Mouse (Mus musculus): ENCODE measurements around the gene Rab14. TPM values are rescaled to one million over a fixed set of nuclear protein-coding genes. Genes with fewer than 3 reads are reported as not detected.

The Rab14 gene
- total RNA-seq, 2 experiments from 2014 or later: 65.4 to 81.3 TPM

DNA sequence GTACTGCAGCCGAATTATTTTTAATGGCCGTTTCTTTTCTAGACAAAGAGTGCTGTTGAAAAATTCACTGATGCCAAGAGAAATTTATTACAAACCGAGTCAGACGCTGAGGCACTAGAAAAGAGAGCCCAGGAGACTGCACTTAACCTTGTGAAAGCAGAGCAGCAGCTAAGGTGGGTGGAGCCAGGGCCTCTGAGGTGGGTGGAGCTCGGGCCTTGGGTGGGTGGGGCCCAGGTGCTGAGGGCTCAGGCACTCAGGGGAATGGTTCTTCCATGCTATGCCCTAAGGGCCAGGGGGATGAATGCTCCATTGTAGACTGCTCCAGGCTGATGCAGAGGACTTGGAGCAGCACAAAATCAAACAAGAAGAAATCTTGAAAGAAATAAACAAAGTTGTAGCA lies 40.7 kb downstream of the Rab14 start:
- DNase-seq: no peak
- intact Hi-C loops (cut with DNase I): no loop called here

DNA sequence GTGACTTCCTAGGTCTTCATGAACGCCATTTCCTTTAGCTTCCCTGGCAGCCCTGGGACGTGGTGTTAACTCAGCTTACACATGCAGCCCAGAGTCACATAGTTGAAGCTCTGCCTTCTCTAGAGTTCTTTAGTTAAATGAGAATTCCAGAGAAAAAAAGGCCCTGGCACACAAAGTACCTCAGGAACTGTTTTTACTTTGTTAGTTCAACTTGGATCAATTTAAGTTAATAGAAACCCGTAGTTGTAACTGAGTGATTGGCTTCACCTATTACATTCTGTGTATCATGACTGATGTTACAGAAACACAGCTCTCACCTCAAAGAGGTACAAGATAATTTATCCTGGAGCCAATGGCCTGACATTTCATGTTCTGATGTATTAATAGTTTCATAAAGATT lies 42.6 kb downstream of the Rab14 start:
- intact Hi-C loops (cut with DNase I): no loop called here
- DNase-seq: no peak

DNA sequence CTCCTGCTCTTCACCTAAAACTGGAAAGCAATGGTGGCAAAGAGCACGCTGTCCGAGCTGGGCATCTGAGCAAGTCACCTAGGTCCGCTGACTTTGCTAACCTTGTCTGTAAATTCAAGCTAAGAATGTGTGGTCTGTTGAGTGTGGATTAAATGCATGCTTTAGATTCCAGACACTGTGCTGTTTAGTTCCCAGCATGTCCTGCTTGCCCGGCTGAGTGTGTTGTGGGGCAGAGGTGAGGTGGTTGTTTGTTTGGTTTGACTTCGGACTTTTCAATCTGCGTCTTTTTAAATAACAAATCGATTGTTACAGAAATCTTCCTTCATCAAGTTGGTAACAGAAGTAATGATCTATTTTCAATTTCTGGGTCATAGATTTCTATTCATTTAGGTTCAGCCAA lies 43.1 kb downstream of the Rab14 start:
- intact Hi-C loops (cut with DNase I): no loop called here
- no peak for DNase-seq

DNA sequence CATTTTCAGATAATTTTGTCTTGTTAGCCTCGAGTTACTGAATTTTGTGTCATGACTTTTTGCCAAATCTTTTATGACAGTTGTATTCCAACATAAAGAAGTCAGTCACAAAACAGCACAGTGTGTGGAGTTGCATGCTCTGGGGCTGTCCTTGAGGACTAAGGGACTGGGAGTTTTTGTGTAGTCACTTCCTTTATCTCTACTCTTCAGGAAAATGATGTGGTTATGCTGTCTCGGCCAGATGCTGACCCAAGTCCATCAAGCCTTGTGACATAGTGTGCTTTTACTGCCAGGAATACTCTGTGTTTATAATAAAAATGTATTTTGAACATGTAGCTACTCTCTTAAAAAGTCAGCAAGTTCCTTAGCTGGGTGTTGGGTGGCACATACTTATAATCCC lies 43.9 kb downstream of the Rab14 start:
- DNase-seq: no peak
- intact Hi-C loops (cut with DNase I): no loop called here

DNA sequence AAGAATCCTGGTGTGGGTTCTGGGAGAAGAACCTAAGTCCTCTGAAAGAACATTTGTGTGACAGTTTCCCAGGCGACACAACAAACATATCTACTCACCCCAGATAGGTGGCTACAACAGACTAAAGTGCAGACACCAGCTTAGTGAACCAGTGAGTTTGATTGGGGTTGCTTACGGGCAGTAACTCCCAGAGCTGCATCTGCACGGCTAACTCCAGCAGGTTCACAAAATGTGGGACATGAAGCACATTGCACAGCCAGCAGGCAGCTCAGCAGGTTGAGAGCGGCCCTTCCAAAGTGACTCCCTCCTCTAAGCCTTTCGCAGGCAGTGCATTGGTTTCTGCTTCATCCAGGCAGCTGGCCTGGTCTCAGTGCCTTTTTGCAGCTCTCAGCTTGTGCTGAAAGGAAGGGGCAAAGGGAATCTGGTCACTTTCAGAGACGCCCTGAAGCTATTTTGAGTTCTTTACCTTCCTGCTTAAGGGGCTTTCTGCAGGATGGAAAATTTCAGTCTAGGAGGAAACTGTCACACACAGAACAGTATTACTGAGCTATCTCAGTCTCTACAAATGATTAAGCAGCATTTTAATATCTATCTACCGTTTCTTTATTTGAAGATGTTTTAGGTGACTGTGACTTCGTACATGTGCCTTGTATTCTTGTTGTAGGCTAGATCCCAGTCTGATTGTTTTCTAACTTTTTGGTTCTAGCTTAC lies 46.9 kb downstream of the Rab14 start:
- intact Hi-C loops (cut with DNase I): no loop called here

DNA sequence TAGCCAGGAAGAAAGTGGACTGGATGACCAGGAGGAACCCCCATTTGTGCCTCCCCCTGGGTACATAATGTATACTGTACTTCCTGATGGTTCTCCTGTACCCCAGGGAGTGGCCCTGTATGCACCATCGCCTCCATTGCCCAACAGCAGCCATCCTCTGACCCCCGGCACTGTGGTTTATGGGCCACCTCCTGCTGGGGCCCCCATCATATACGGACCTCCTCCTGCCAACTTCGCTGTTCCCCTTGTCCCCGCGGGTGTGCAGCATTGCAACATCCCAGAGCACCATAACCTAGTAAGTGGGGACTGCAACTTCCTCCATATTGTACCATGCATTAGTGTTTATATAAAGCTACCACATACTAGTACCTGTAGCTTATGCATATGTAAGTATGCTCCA lies 47.7 kb downstream of the Rab14 start:
- intact Hi-C loops (cut with DNase I): no loop called here
- DNase-seq: no peak

More for the DNA sequence above, 46.9 kb downstream of the Rab14 start:
- DNase-seq: no peak

DNA sequence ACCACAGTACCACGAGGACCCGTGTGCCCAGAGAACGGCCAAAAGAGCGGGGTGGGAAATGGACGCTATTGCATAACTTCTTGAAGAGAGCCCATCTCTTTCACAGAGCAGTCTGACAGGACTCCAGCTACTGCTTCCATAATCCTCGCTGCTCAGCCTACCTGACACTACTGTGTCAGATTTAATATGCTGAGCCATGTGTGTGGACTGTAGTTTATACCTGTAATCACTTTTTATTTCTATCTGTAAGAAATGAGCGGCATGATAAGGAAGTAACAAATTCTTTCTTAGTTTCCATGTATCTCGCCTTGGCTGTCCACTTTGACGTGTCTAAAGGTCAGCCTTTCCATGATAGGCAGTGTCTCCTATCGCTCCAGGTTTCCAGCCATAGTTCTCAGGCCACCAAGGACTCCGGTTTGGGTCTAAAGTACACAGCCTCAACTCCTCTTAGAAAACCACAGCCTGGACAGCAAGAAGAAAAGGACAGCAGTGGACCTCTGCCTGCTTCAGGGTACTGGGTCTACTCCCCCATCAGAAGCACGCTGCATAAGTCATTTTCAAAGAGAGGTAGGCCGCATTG lies 49.5 kb downstream of the Rab14 start:
- intact Hi-C loops (cut with DNase I): no loop called here
- no peak for DNase-seq

DNA sequence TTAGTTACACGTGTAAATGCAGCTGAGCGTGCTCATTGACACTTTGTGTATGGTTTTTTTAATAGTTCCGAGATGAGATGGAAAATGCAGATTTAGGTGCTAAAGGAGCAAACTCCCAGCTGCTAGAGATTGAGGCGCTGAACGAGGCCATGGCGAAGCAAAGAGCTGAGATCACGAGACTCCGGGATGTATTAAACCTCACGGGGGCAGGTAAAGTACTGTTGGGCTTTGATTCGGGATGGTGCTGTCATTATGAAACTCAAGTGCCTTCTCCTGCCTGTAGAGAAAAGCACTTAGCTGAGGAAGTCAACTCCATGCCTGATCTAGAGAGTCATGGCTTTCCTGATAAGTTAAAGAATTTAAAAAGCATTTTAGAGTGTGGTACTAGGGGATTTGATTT lies 52.1 kb downstream of the Rab14 start:
- intact Hi-C loops (cut with DNase I): no loop called here
- no peak for DNase-seq

DNA sequence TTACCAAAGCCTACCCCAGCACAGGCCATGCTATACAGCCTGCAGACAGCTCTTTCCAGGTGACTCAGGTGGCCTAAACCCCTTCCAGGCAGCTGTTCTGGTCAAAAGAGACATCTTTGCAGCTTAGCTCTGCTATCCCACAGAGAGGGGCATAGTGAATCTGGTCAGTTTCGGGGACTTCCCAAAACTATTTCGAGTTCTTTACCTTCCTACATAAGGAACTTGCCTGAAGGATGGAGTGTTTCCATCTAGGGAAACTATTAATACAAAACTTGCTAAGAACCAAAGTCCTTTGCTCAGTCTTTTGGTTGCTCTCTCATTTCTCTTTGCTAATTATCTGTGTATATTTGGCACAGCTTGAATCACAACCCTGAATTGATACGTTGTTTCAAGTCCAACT lies 59.2 kb downstream of the Rab14 start:
- DNase-seq: no peak
- intact Hi-C loops (cut with DNase I): no loop called here

DNA sequence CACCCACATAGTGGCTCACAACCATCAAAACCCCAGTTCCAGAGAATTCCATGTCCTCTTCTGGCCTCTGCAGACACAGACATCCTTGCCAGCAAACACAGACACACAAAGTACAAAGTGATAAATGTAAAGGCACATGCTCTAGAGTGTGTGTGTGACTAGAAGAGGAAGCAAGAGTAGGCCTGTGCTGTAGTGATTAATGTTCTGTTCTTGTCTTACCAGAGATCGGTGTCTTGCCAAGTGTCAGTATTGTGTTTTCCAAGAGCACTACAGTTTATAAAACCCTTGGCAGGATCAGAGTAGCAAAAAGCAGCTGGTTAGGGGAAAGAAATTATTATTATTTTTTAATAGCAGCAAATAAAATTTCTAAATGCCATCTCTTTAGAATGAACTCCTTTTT lies 62.3 kb downstream of the Rab14 start:
- intact Hi-C loops (cut with DNase I): loop anchor here (5.0 kb wide), 1 partner anchor 59 kb away; no protein-coding TSS in a partner anchor
- no peak for DNase-seq

DNA sequence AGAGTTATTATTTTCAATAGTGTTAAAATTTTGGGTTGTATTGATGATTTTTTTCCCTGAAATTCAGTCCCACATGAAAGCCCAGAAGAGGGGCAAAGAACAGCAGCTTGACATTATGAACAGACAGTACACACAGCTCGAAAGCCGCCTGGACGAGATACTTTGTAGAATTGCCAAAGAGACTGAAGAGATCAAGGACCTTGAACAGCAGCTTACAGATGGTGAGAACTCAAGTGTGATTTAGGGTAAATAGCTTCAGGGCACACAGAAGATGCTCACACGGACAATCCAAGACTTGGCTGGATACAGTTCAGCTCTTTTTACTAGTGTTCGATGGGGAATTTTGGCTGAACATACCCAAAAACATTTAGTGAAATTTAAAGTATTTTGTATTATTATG lies 67.0 kb downstream of the Rab14 start:
- no peak for DNase-seq
- intact Hi-C loops (cut with DNase I): no loop called here

DNA sequence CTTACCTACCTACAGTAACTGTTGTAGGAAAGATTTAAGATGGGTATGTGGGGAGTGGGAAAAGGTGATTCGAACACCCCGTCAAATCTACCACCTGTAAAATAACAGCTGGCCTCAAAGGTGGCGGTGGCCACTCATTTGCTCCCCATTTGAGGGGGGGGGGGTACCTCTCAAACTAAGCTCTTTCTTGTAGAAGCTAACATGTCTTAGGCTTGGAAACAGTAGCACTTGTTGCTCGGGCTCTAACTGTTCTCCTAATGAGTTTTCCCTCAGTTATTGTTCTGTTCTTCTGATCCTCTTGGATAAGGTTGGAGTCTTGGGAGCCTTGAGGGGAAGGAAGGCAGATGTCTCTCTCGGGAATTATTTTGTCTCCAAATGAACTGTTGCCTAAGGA lies 68.3 kb downstream of the Rab14 start:
- DNase-seq: no peak
- intact Hi-C loops (cut with DNase I): no loop called here

DNA sequence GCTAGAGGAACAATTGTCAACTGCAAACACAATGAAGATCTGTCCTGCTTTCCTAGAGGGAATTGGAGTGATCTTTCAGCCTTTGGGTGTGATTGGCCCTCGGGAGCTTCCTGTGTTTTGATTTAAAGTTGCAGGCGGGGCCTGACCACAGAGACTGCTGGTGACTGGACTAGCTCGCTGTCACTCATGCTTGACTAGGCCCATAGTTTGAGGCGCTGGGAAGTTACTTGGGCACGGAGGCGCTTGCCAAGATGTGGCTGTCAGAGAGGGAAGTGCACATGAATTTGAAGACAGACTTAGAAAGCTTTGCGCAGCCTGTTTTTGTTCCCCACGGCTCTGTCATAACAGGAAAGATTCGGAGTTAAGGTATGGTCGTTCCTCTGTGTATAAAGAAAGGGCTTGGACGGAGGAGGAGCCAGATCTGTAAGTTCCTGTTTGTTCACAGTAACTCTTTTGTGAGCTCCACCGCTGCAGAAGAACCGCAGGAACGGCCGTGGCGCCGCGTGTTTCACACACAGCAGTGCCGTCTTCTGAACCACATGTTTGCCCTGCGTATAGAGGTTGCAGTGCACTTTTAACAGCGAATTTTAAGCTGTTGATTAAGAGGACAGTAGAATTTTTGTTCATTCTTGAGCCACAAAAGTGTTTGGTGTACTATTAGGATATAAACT lies 68.8 kb downstream of the Rab14 start:
- intact Hi-C loops (cut with DNase I): no loop called here

DNA sequence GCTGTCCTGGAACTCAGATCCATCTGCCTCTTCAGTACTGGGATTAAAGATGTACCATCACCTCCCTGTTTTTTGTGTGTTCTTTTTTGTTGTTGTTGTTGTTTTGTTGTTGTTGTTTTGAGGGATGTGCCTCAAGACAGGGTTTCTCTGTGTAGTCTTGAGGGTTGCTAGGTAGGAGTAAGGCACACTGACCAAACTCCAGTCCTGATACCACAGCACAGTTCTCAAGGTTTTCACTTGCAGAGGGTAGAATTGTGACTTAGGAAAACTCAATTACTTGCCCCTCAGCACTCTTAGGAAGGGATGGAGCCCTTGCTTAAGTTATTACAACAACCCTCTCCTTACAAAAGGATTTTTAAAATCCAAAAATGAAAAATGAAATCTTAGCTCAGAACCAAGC lies 69.4 kb downstream of the Rab14 start:
- no peak for DNase-seq
- intact Hi-C loops (cut with DNase I): no loop called here

More for the DNA sequence above, 68.8 kb downstream of the Rab14 start:
- DNase-seq: peak; percentile 92 to 99

Other genes with a start within 250 kb of the Rab14 start
- 1 to 10 TPM in 1 of 2 experiments, under 1 TPM in 1; 0.76 to 1.1 TPM for gene Traf1, start 239.3 kb downstream of the Rab14 start, total RNA-seq (2021)
- under 1 TPM in 1 of 2 experiments, not detected in 1; 0.15 TPM for gene Hc, start 139.7 kb downstream of the Rab14 start, total RNA-seq (2021)
- under 1 TPM in 1 of 2 experiments, not detected in 1; 0.15 TPM for gene AI182371, start 99.6 kb downstream of the Rab14 start, total RNA-seq (2021)
- 1 to 10 TPM; 5.1 to 7.3 TPM for gene Cntrl, start 91.6 kb downstream of the Rab14 start, total RNA-seq (2021)
- gene Gsn, start 55.3 kb upstream of the Rab14 start, total RNA-seq (2021): 100 to 1,000 TPM; 396 to 415 TPM
- gene Stom, start 135.9 kb upstream of the Rab14 start, total RNA-seq (2021): 10 to 100 TPM; 18.4 to 20.7 TPM
- not detected for gene 4930568D16Rik, start 166.6 kb upstream of the Rab14 start, total RNA-seq (2021)
- gene 4930402F06Rik, start 196.1 kb upstream of the Rab14 start, total RNA-seq (2021): not detected

Data from gastrocnemius, postnatal 36 days (tissue).